Mouse (Mus musculus) ES-E14 (cell line): ENCODE measurements around the gene Cela2a. TPM values are rescaled to one million over a fixed set of nuclear protein-coding genes. Genes with fewer than 3 reads are reported as not detected.

Experiments used
- DNase-seq: peaks from one replicate; pipeline ENCODE4 v3.0.0-alpha.2; 2013; ENCODE audit warnings: low read depth, low spot score
- H3K27ac ChIP-seq: 2 replicates; pipeline ENCODE4 v1.5.1; 2012; ENCODE audit warnings: low read depth, mild to moderate bottlenecking, low read length, moderate library complexity, mixed read lengths; ENCODE audit not compliant: poor library complexity, insufficient read depth, severe bottlenecking
- H3K36me3 ChIP-seq: 2 replicates; pipeline ENCODE4 v1.6.1; 2012; ENCODE audit warnings: mild to moderate bottlenecking, low read length, moderate library complexity, mixed read lengths; ENCODE audit not compliant: control insufficient read depth, poor library complexity, insufficient read depth, severe bottlenecking
- H3K4me1 ChIP-seq, 2 experiments: fragments of 150-350 bp in 1 of 2; sonication (generic) in 1 of 2; 2 replicates each; pipeline ENCODE4 v1.6.1; 2012; ENCODE audit warnings: low read length in 2 of 2, mild to moderate bottlenecking in 1 of 2, mixed read lengths in 1 of 2; ENCODE audit not compliant: control insufficient read depth in 2 of 2, insufficient read depth in 2 of 2, poor library complexity in 1 of 2
- H3K4me3 ChIP-seq, 2 experiments: fragments of 150-350 bp in 1 of 2; sonication (generic) in 1 of 2; 2 replicates each; pipeline ENCODE4 v1.5.1; 2012; ENCODE audit warnings: low read length in 2 of 2, low read depth in 1 of 2, mild to moderate bottlenecking in 1 of 2, mixed read lengths in 1 of 2; ENCODE audit not compliant: insufficient read depth in 1 of 2, poor library complexity in 1 of 2, severe bottlenecking in 1 of 2
- H3K9ac ChIP-seq: 2 replicates; pipeline ENCODE4 v1.6.1; 2012; ENCODE audit warnings: low read depth, mild to moderate bottlenecking, low read length, mixed read lengths; ENCODE audit not compliant: poor library complexity, insufficient read depth, severe bottlenecking
- H3K9me3 ChIP-seq: fragments of 150-350 bp; sonication (generic); 2 replicates; pipeline ENCODE4 v1.6.1; 2012; ENCODE audit warnings: low read depth, mild to moderate bottlenecking, low read length; ENCODE audit not compliant: control insufficient read depth, insufficient read depth
- CHD2 ChIP-seq: IDR thresholded peaks from 2 replicates; pipeline ENCODE4 v1.6.1; 2014; ENCODE audit warnings: mild to moderate bottlenecking, low read depth, low read length, inconsistent platforms
- HCFC1 ChIP-seq: IDR thresholded peaks from 2 replicates; pipeline ENCODE4 v1.6.1; 2012; ENCODE audit warnings: low read length, inconsistent platforms, borderline replicate concordance; ENCODE audit not compliant: insufficient read depth
- MAFK ChIP-seq: IDR thresholded peaks from 2 replicates; pipeline ENCODE4 v1.6.1; 2014; ENCODE audit warnings: mild to moderate bottlenecking, low read depth, low read length, inconsistent platforms; ENCODE audit not compliant: insufficient read depth
- ZC3H11A ChIP-seq: IDR thresholded peaks from 2 replicates; pipeline ENCODE4 v1.6.1; 2012; ENCODE audit warnings: low read depth, mild to moderate bottlenecking, inconsistent platforms, low read length, borderline replicate concordance
- ZNF384 ChIP-seq: IDR thresholded peaks from 2 replicates; pipeline ENCODE4 v1.6.1; 2012; ENCODE audit warnings: low read depth, low read length, inconsistent platforms
- in situ Hi-C, 2 experiments: fragments of 600-800 bp; cut with MboI; formaldehyde crosslinking; loops; one replicate each; pipeline ENCODE4 v1.15.1; 2025; ENCODE audit warnings: low sequenced_read_pairs in 2 of 2, inconsistent platforms in 1 of 2; ENCODE audit not compliant: unreplicated experiment in 2 of 2
- total RNA-seq: library from RNA; depleted of rRNA; stranded (reverse); fragments of 300-350 nt; gene quantifications from 2 replicates; pipeline ENCODE4 v1.2.3, GENCODE M21; 2012

Cela2a gene
- total RNA-seq, 1 experiment: 8.2 TPM

GRCm38 (mm10) chr4:141793282-141794151, 32.4 kb downstream of the Cela2a start, which contains the start of gene Casp9:
TSS of gene Casp9 (plus strand) at chr4:141793612.
- peaks cover 8% of the 10 kb centered on the region for H3K36me3 ChIP-seq
- peaks cover 2 to 3% of the 10 kb centered on the region in 2 experiments; a peak in 2 of 4 replicates for H3K4me1 ChIP-seq
- peak within 1 kb of the TSS; percentile 72 for H3K9ac ChIP-seq
- TF ChIP-seq HCFC1: 0 out of 2 replicates have a peak, but pooled peaks have one; percentile 52
- TF ChIP-seq MAFK: no peak
- no peaks in the 10 kb centered on the region for H3K9me3 ChIP-seq
- peak; percentile 94 for DNase-seq
- peak within 1 kb of the TSS; percentile 45 for H3K27ac ChIP-seq
- in situ Hi-C loops: no loop called here
- H3K4me3 ChIP-seq: peak within 1 kb of the TSS; percentile 82 to 84

DNA sequence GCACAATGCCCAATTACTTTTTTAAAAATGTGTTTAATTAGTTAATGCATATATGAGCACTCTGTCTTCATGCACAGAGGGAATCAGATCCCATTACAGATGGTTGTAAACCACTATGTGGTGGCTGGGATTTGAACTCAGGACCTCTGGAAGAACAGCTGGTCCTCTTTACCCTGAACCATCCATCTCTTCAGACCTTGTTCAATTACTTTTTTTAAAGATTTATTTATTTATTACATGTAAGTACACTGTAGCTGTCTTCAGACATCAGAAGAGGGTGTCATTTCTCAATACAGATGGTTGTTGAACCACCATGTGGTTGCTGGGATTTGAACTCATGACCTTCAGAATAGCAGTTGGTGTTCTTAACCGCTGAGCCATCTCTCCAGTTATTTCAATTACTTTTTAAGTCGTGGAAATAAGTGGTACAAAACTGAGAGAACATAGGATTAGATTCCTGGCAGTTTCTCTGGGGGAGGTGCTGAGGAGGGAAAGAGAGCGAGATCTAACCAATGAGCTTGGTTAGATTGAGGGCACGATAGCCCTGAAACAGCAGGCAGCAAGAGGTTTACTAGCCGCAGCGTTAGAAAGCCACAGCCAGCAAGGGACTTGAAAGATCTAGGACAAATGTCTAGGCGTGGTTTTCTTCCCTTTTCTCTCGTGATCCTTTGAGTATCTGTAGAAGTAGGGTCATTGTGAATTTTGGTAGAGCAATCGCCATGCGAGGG, 33.2 kb downstream of the Cela2a start:
- H3K27ac ChIP-seq: no peak overlapping the region
- peak overlapping the region in 1 of 2 experiments; percentile 82; a peak in 2 of 4 replicates for H3K4me3 ChIP-seq
- no peak for TF ChIP-seq HCFC1
- TF ChIP-seq ZNF384: no peak
- no peak for TF ChIP-seq MAFK
- TF ChIP-seq ZC3H11A: no peak
- no peak for TF ChIP-seq CHD2
- DNase-seq: no peak
- peaks cover 2 to 3% of the 10 kb centered on the region in 2 experiments; a peak in 2 of 4 replicates for H3K4me1 ChIP-seq
- in situ Hi-C loops: no loop called here
- peak overlapping the region; percentile 13; the same call in 1 of the 2 replicates for H3K9ac ChIP-seq
- H3K9me3 ChIP-seq: no peaks in the 10 kb centered on the region
- peaks cover 8% of the 10 kb centered on the region for H3K36me3 ChIP-seq

- no peak overlapping the region for H3K9ac ChIP-seq
- no peak for DNase-seq
- H3K36me3 ChIP-seq: peaks cover under 1% of the 10 kb centered on the region; the same call in 1 of the 2 replicates
- H3K27ac ChIP-seq: no peak overlapping the region
- no peak for TF ChIP-seq HCFC1
- TF ChIP-seq CHD2: no peak
- TF ChIP-seq MAFK: no peak
- no peak for TF ChIP-seq ZC3H11A
- no peak for TF ChIP-seq ZNF384
- H3K4me3 ChIP-seq: no peak overlapping the region
- in situ Hi-C loops: no loop called here
- peaks cover 2 to 3% of the 10 kb centered on the region in 2 experiments; a peak in 2 of 4 replicates for H3K4me1 ChIP-seq
- no peaks in the 10 kb centered on the region for H3K9me3 ChIP-seq
Observed at GRCm38 (mm10) chr4:141791951-141792350, 34.0 kb downstream of the Cela2a start.

DNA sequence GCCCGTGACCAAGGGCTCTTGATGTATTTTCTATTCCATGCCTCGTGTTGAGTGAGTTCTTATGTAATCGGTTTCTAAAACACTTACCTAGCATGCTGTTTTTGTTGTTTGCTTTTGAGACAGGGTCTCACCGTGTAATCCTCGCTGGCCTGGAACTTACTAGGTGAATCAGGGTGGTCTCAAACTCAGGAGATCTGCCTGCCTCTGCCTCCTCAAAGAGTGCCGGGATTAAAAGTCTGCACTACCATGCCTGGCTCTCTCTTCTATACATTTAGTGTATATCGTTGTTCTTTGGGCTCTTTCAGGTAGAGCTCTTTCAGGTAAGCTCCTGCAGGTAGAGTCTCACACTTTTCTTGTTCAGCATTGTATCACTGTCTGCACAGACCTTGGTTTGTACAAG, 34.5 kb downstream of the Cela2a start:
- Histone ChIP-seq H3K36me3 (no peaks in the 10 kb centered on the region; the same call in 1 of the 2 replicates), H3K27ac (no peak overlapping the region), H3K9ac (no peak overlapping the region), H3K4me1 (peaks cover 2 to 3% of the 10 kb centered on the region in 2 experiments; a peak in 2 of 4 replicates), H3K4me3 (no peak overlapping the region), H3K9me3 (no peaks in the 10 kb centered on the region)
- TF ChIP-seq HCFC1: no peak
- TF ChIP-seq ZC3H11A: no peak
- no peak for TF ChIP-seq MAFK
- no peak for TF ChIP-seq CHD2
- TF ChIP-seq ZNF384: no peak
- in situ Hi-C loops: no loop called here
- no peak for DNase-seq
